In genomic region chr3:89394006-89394893, GRCm38 (mm10) we compare ENCODE assay signal across 8 mouse cellular contexts. TPM values are rescaled to one million over a fixed set of nuclear protein-coding genes. Genes with fewer than 3 reads are reported as not detected.
DNase-seq lines count a peak whose midpoint lies in the region; ATAC-seq lines count a peak whose summit lies in the region.

Gene Zbtb7b (minus strand): TSS chr3:89394776.

- peak within 1 kb of the TSS; percentile 96 for H3K4me2 ChIP-seq in heart, embryonic 15.5 days
- H3K4me2 ChIP-seq in neural tube, embryonic 13.5 days: peak within 1 kb of the TSS; percentile 99

- no peaks in the 10 kb centered on the region for H3K36me3 ChIP-seq in forebrain, embryonic 10.5 days (replicated peaks)
- no peaks in the 10 kb centered on the region for H3K36me3 ChIP-seq in heart, embryonic 15.5 days
- H3K36me3 ChIP-seq in neural tube, embryonic 13.5 days: no peaks in the 10 kb centered on the region

- H3K4me1 ChIP-seq in forebrain, embryonic 10.5 days: peaks cover 75% of the 10 kb centered on the region
- H3K4me1 ChIP-seq in heart, embryonic 15.5 days (replicated peaks): peaks cover 53% of the 10 kb centered on the region
- peaks cover 69% of the 10 kb centered on the region for H3K4me1 ChIP-seq in neural tube, embryonic 13.5 days (replicated peaks)

- peak within 1 kb of the TSS; percentile 75 for H3K4me3 ChIP-seq in forebrain, embryonic 10.5 days
- peak within 1 kb of the TSS; percentile 73 for H3K4me3 ChIP-seq in heart, embryonic 15.5 days
- peak within 1 kb of the TSS; percentile 51 for H3K4me3 ChIP-seq in neural tube, embryonic 13.5 days

- H3K27ac ChIP-seq in forebrain, embryonic 10.5 days: peak within 1 kb of the TSS; percentile 90
- H3K27ac ChIP-seq in heart, embryonic 15.5 days: peak within 1 kb of the TSS; percentile 94
- H3K27ac ChIP-seq in neural tube, embryonic 13.5 days (replicated peaks): peak within 1 kb of the TSS; percentile 68

- WGBS in forebrain, embryonic 10.5 days: under 1% methylated on average over 42 of the region's 42 CpGs
- WGBS in heart, embryonic 15.5 days: under 1% methylated on average over 39 of the region's 42 CpGs
- under 1% methylated on average over 41 of the region's 42 CpGs for WGBS in neural tube, embryonic 13.5 days

- no peaks in the 10 kb centered on the region for H3K9me3 ChIP-seq in forebrain, embryonic 10.5 days
- H3K9me3 ChIP-seq in heart, embryonic 15.5 days (replicated peaks): no peaks in the 10 kb centered on the region
- H3K9me3 ChIP-seq in neural tube, embryonic 13.5 days: no peaks in the 10 kb centered on the region

- peak; percentile 78 for DNase-seq in ES-CJ7 (ENCODE audit: low read depth, low spot score)
- DNase-seq in brain, adult 2 months (ENCODE audit: low read depth, low spot score): peak; percentile 90
- no peak for DNase-seq in forebrain, embryonic 10.5 days (ENCODE audit: extremely low spot score, low spot score)
- DNase-seq in kidney, postnatal 14 days: peak; percentile 93
- DNase-seq in lung, adult 18-20 months: peak; percentile 90 to 94
- peak; percentile 52 for DNase-seq in thymus, postnatal 4 days

- H3K27me3 ChIP-seq in forebrain, embryonic 10.5 days (ENCODE audit: poor library complexity, severe bottlenecking): peaks cover 42% of the 10 kb centered on the region
- H3K27me3 ChIP-seq in heart, embryonic 15.5 days: no peaks in the 10 kb centered on the region
- peaks cover 32% of the 10 kb centered on the region for H3K27me3 ChIP-seq in neural tube, embryonic 13.5 days

- H3K9ac ChIP-seq in heart, embryonic 15.5 days: peak within 1 kb of the TSS; percentile 63
- peak within 1 kb of the TSS; percentile 73 for H3K9ac ChIP-seq in neural tube, embryonic 13.5 days

- ATAC-seq in heart, embryonic 15.5 days (replicated peaks; ENCODE audit: insufficient number of reproducible peaks, insufficient read depth, low FRiP score, low read depth): peak; percentile 51
- ATAC-seq in neural tube, embryonic 13.5 days (ENCODE audit: low read depth): peak; percentile 54

RNA-seq across cellular contexts. Expression of gene Zbtb7b, which starts in this region (rescaled TPM):
- 0.65 and 0.69 TPM in 2 replicates for polyA plus RNA-seq in forebrain, embryonic 10.5 days (2016; fragmentation: Nextera tagmentation; extraction: Ambion mirVana)
- 2.3 and 3.0 TPM in 2 replicates for polyA plus RNA-seq in heart, embryonic 15.5 days (2015; fragmentation: Nextera tagmentation; extraction: Ambion mirVana)
- 0.54 and 0.68 TPM in 2 replicates for polyA plus RNA-seq in neural tube, embryonic 13.5 days (2015; fragmentation: Nextera tagmentation; extraction: Ambion mirVana)

Comparison
In these comparisons a context has a peak if more than half of its experiments do, and no peak if none do; other contexts are left out.
1. Peak in ATAC-seq, H3K4me3 ChIP-seq, H3K27ac ChIP-seq, H3K9ac ChIP-seq and H3K4me2 ChIP-seq in neural tube, embryonic 13.5 days; RNA of the gene not detected or under 1 TPM.